Mouse (Mus musculus): Measurements from ENCODE around the gene Atg9a. TPM values are rescaled to one million over a fixed set of nuclear protein-coding genes. Genes with fewer than 3 reads are reported as not detected.

Gene Atg9a
- polyA plus RNA-seq, 1 experiment from 2014 or later = 29.9 TPM

GRCm38 (mm10) chr1:75213096-75213495, 21.1 kb upstream of the Atg9a start:
- no peak for ATAC-seq (ENCODE audit: low FRiP score)
- Histone ChIP-seq H3K27ac (no peak overlapping the region), H3K36me3 (replicated peaks) (peaks cover 41% of the 10 kb centered on the region), H3K4me2 (no peak overlapping the region), H3K4me1 (peaks cover 40% of the 10 kb centered on the region), H3K9me3 (no peaks in the 10 kb centered on the region), H3K9ac (no peak overlapping the region), H3K27me3 (peaks cover 33% of the 10 kb centered on the region), H3K4me3 (replicated peaks) (no peak overlapping the region)
- WGBS = 91% methylated on average over 7 of the region's 7 CpGs

DNA sequence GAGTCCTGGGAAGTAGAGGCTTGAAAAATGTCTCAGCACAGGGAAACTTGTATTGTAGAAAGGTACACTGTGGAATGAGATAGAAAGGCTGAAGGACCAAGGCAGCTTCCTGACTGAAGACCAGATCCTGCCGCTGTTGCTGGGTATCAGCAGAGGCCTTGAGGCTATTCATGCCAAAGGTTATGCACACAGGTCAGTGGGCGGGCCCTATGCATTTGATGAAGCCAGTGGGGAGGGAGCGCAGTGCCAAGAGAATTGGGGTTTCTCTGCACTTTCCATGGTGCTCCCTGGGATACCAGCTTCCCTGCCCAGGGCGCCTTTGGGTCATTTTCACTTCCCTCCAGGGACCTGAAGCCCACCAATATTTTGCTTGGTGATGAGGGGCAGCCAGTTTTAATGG, 20.5 kb upstream of the Atg9a start:
- no peak overlapping the region for H3K4me2 ChIP-seq
- H3K27ac ChIP-seq = no peak overlapping the region
- WGBS = 89% methylated on average over 4 of the region's 4 CpGs
- peaks cover 41% of the 10 kb centered on the region for H3K36me3 ChIP-seq (replicated peaks)
- peaks cover 39% of the 10 kb centered on the region for H3K4me1 ChIP-seq
- peaks cover 28% of the 10 kb centered on the region for H3K27me3 ChIP-seq
- no peak overlapping the region for H3K4me3 ChIP-seq (replicated peaks)
- H3K9me3 ChIP-seq = no peaks in the 10 kb centered on the region
- ATAC-seq (ENCODE audit: low FRiP score) = no peak
- H3K9ac ChIP-seq = no peak overlapping the region; the same call in 1 of the 2 replicates

DNA sequence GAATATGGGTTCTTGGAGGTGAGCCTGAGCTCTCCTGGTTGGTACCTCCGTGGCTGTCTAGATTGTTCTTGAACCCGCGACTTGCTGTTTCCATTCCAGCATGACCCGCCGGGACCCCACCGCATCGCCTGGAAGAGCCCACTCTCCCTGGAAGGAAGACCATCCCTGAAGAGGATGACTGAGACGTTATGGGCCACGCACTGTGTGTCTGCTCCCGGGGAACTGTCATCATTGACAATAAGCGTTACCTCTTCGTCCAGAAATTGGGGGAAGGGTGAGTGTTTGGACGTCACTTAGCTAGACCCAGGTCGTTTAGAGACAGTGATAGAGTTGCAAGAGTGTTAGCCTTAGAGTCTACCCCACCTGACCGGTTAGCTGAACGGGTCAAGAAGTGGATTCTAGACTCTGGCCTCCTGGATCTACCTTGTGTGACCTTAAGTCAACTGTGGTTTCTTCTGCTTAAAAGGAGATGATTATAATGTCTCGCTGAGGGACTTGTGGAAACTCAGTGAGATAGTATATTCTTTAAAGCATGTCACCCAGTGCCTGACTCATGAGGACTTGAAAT, 19.2 kb upstream of the Atg9a start:
- Histone ChIP-seq H3K36me3 (replicated peaks) (peaks cover 41% of the 10 kb centered on the region), H3K4me3 (replicated peaks) (peak overlapping the region; percentile 74), H3K27ac (no peak overlapping the region), H3K9me3 (no peaks in the 10 kb centered on the region), H3K27me3 (peaks cover 14% of the 10 kb centered on the region), H3K9ac (peak overlapping the region; percentile 81), H3K4me1 (peaks cover 39% of the 10 kb centered on the region), H3K4me2 (peak overlapping the region; percentile 96)
- WGBS = 11% methylated on average over 17 of the region's 17 CpGs
- 0 out of 2 replicates have a peak, but pooled peaks have one; percentile 3 for ATAC-seq (ENCODE audit: low FRiP score)

GRCm38 (mm10) chr1:75210136-75211087, 18.4 kb upstream of the Atg9a start, which contains the start of the genes Glb1l and Stk16:
TSS of gene Glb1l (minus strand) at chr1:75210813.
TSS of gene Stk16 (plus strand) at chr1:75210838.
- peak; percentile 96 for ATAC-seq (ENCODE audit: low FRiP score)
- Histone ChIP-seq H3K9me3 (no peaks in the 10 kb centered on the region), H3K4me2 (peak within 1 kb of the TSS; percentile 96), H3K4me1 (peaks cover 39% of the 10 kb centered on the region), H3K9ac (peak within 1 kb of the TSS; percentile 81), H3K27ac (no peak within 1 kb of the TSS), H3K4me3 (replicated peaks) (peak within 1 kb of the TSS; percentile 74), H3K36me3 (replicated peaks) (peaks cover 35% of the 10 kb centered on the region), H3K27me3 (peaks cover 9% of the 10 kb centered on the region)
- 6% methylated on average over 42 of the region's 42 CpGs for WGBS

DNA sequence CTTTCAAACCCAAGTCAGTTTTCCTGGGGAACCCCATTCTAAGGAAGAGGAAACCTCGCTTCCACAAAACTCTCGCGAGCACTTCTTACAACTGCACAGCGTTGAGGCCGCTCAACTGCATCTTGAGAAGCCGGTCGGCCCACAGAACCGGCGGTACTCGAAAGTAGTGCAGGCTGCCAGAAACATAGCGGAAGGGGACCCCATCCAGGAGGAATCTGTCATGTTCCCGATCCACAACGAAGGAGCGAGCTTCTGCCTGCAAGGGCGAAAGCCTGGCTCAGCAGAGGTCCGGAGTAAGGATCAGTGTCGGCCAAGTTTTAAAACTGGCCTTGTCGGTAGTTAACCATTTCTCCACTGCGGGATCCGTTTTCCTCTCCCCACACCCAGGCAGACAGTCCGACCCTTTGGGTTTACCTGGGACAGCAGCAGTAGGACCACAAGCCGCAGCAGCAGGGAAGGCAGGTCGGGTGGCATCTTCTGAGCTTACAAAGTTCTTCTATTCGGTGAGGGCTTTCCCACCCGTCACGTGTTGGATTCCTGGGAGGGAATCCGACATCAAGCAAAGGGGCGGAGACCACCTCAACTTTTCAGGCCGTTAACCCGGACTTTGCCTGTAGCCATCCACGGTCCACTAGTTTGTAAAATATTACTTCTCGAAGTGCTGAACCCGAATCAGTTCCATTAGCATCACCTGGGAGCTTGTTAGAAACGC, 17.1 kb upstream of the Atg9a start:
- Histone ChIP-seq H3K9me3 (no peaks in the 10 kb centered on the region), H3K27ac (no peak overlapping the region), H3K27me3 (peaks cover 9% of the 10 kb centered on the region), H3K4me3 (replicated peaks) (peak overlapping the region; percentile 74), H3K36me3 (replicated peaks) (peaks cover 22% of the 10 kb centered on the region), H3K4me2 (peak overlapping the region; percentile 96), H3K9ac (peak overlapping the region; percentile 66), H3K4me1 (peaks cover 39% of the 10 kb centered on the region)
- no peak for ATAC-seq (ENCODE audit: low FRiP score)
- 17% methylated on average over 34 of the region's 34 CpGs for WGBS

DNA sequence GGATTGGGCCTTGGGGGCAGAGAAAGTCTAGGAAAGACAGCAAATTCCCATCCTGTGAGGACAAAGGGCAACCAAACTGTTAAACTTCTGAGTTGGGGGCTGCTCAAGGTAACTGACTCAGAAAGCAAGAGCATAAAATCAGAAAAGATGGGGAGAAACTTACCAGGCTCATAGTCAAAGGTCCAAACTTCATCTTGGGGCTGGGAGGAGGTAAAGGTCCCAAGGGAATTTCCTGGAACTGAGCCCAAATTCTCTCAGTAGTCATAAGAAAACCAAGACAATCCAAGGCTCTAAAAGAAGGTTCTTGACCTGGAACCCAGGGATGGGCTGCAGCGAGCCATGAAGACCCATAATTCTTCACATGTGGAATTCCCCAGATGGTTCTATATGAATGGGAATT, 9.2 kb upstream of the Atg9a start:
- no peak for ATAC-seq (ENCODE audit: low FRiP score)
- Histone ChIP-seq H3K36me3 (replicated peaks) (peaks cover 43% of the 10 kb centered on the region), H3K4me3 (replicated peaks) (no peak overlapping the region), H3K27me3 (no peaks in the 10 kb centered on the region), H3K9me3 (no peaks in the 10 kb centered on the region), H3K4me1 (no peaks in the 10 kb centered on the region), H3K9ac (no peak overlapping the region), H3K27ac (no peak overlapping the region), H3K4me2 (no peak overlapping the region)
- WGBS = 90% methylated on average over 1 of the region's 1 CpGs

- peak; percentile 12; the same call in 1 of the 2 replicates for ATAC-seq (ENCODE audit: low FRiP score)
These were observed 456 bp upstream of the Atg9a start for GRCm38 (mm10) chr1:75192452-75192851.

DNA sequence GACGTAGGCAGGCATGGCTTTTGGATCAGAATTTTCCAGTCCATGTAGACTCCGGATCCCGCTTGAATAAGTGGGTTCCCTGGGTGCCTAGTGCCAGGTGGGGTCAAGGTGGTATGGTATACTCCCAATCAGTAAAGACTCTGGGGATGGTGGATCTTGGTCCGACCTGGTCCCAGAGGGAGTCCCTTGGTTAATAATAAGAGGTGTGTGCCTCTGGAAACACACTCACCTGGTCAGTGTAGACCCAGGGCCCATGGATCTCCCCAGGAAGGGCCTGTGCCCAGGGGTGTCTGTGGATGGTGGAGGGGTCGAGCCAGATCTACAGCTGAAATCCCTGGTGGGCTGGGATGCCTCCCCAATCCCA, 756 bp downstream of the Atg9a start:
- Histone ChIP-seq H3K36me3 (replicated peaks) (peaks cover 18% of the 10 kb centered on the region), H3K4me3 (replicated peaks) (peak overlapping the region; percentile 79), H3K4me2 (peak overlapping the region; percentile 95), H3K27ac (peak overlapping the region; percentile 83), H3K9me3 (no peaks in the 10 kb centered on the region), H3K27me3 (no peaks in the 10 kb centered on the region), H3K9ac (peak overlapping the region; percentile 90), H3K4me1 (peaks cover 26% of the 10 kb centered on the region)
- ATAC-seq (ENCODE audit: low FRiP score) = peak; percentile 60; the same call in 1 of the 2 replicates
- 46% methylated on average over 5 of the region's 5 CpGs for WGBS

More at GRCm38 (mm10) chr1:75192452-75192851, 456 bp upstream of the Atg9a start:
- Histone ChIP-seq H3K4me2 (peak overlapping the region; percentile 95), H3K9me3 (no peaks in the 10 kb centered on the region), H3K4me3 (replicated peaks) (peak overlapping the region; percentile 79), H3K36me3 (replicated peaks) (peaks cover 20% of the 10 kb centered on the region), H3K27ac (peak overlapping the region; percentile 83), H3K4me1 (peaks cover 26% of the 10 kb centered on the region), H3K27me3 (no peaks in the 10 kb centered on the region), H3K9ac (peak overlapping the region; percentile 90)
- 1% methylated on average over 19 of the region's 19 CpGs for WGBS

DNA sequence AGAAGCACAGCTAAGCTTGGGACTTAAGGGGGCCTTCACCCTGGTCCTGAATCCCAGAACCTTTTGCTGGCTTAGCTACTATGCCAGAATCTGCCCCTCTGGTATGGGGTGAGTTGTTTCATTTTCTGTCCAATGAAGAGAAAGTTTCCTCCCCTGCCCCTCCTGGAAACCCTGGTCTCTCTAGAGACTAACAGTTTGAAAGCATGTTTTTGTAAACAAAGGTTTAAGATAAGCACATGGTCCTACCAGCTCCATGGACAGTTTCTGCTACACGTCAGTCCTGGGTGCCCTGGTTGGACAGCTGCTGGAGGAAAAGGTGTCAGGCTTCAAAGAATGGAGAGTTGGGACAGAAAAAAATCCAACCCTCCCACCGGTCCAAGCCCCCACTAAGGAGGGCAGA, 1.4 kb downstream of the Atg9a start:
- Histone ChIP-seq H3K4me2 (peak overlapping the region; percentile 95), H3K27me3 (no peaks in the 10 kb centered on the region), H3K27ac (no peak overlapping the region), H3K4me1 (peaks cover 26% of the 10 kb centered on the region), H3K9me3 (no peaks in the 10 kb centered on the region), H3K36me3 (replicated peaks) (peaks cover 22% of the 10 kb centered on the region), H3K4me3 (replicated peaks) (0 out of 2 replicates have a peak overlapping the region, but pooled peaks have one; percentile 79), H3K9ac (0 out of 2 replicates have a peak overlapping the region, but pooled peaks have one; percentile 90)
- ATAC-seq (ENCODE audit: low FRiP score) = no peak
- WGBS = 80% methylated on average over 2 of the region's 2 CpGs

- no peak overlapping the region for H3K27ac ChIP-seq
- no peak for ATAC-seq (ENCODE audit: low FRiP score)
- H3K9me3 ChIP-seq = no peaks in the 10 kb centered on the region
- no peak overlapping the region for H3K4me3 ChIP-seq (replicated peaks)
- peaks cover 19% of the 10 kb centered on the region for H3K4me1 ChIP-seq
- H3K27me3 ChIP-seq = no peaks in the 10 kb centered on the region
- peaks cover 46% of the 10 kb centered on the region for H3K36me3 ChIP-seq (replicated peaks)
- H3K9ac ChIP-seq = no peak overlapping the region
- no peak overlapping the region for H3K4me2 ChIP-seq
- WGBS = 88% methylated on average over 2 of the region's 2 CpGs
These were observed 4.0 kb downstream of the Atg9a start for GRCm38 (mm10) chr1:75187914-75188483.

DNA sequence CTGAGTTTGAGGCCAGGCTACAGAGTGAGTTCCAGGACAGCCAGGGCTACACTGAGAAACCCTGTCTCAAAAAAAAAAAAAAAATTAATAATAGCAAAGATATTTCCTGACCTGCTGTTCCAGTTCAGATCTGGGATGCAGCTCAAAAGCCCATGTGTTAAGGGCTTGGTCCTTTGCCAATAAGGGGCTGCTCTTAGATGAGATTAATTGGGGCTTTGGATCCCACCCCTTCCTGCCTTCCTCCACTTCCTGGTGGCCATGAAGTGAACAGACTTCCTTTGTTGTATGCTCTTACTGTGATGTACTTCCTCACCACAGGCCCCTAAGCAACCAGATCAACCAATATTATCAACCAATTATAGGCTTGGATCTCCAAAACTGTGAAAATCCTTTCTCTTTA, 4.9 kb downstream of the Atg9a start:
- Histone ChIP-seq H3K9me3 (no peaks in the 10 kb centered on the region), H3K27me3 (no peaks in the 10 kb centered on the region), H3K36me3 (replicated peaks) (peaks cover 55% of the 10 kb centered on the region), H3K9ac (no peak overlapping the region), H3K4me1 (peaks cover 14% of the 10 kb centered on the region), H3K4me2 (no peak overlapping the region), H3K4me3 (replicated peaks) (no peak overlapping the region), H3K27ac (no peak overlapping the region)
- ATAC-seq (ENCODE audit: low FRiP score) = no peak

DNA sequence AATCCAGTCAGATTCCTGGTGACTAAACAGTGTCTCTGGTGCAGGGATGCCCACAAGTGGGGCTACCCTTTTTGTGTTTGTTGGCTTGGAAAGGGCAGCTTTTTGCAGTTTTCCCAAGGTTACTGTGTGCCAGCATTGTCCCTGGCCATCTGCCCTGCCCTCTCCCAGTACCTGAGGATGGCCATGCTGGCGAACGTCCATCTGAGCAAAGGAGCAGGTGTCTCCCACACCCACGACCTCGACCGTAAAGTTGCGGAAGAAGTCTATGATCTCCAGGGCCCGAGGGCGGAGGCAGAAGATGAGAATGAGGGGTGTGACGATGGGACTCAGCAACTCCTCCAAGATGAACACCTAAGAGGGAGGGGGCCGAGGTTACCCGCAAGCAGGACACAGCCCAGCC, 6.5 kb downstream of the Atg9a start:
- Histone ChIP-seq H3K36me3 (replicated peaks) (peaks cover 61% of the 10 kb centered on the region), H3K27ac (no peak overlapping the region)
- ATAC-seq (ENCODE audit: low FRiP score) = no peak

More for the DNA sequence above, 6.5 kb downstream of the Atg9a start:
- Histone ChIP-seq H3K9me3 (no peaks in the 10 kb centered on the region), H3K4me1 (peaks cover 7% of the 10 kb centered on the region), H3K27me3 (no peaks in the 10 kb centered on the region), H3K4me3 (replicated peaks) (no peak overlapping the region), H3K9ac (no peak overlapping the region), H3K4me2 (no peak overlapping the region)
- WGBS = 94% methylated on average over 11 of the region's 11 CpGs
